Mouse (Mus musculus): ENCODE data around the gene Gpc5.

Gpc5 gene

DNA sequence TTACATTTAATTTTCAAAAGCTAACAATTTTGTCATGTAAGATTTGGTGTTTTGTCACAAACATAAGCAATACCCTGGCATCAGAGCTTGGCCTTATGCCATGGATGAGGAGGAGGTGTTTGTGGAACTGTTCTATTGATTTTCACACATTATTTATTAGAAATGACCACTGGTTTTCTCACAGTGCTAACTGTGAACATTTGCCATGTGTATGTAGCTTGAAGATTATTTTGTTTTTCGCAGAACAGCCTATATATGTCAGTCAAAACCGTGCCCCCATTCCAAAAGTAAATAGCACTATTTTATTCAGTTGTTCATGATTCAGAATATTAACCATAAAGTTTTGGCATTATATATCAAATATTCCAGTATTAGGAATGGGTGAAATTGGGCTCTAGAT lies 1216.5 kb downstream of the Gpc5 start:
- no peak for DNase-seq (ENCODE audit: low read depth, low spot score)

DNA sequence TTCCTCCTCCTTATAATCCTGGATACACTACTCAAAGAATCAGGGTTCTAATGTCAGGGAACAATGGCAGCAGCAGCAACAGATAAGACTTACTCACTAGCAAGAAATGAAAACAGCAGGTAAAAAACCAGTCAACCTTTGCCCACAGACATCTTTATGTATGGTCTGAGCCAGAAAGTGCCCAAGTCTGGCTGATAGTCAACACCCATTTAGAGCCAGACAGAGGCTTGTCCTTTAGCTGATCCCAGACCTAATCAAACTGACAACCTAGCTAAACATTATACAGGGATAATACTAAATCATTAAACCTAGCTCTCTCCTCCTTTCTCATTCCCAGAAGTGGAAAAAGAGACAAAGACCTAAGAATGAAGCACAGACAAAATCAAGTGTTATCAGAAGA lies 1225.5 kb downstream of the Gpc5 start:
- DNase-seq (ENCODE audit: low read depth, low spot score) = no peak

DNA sequence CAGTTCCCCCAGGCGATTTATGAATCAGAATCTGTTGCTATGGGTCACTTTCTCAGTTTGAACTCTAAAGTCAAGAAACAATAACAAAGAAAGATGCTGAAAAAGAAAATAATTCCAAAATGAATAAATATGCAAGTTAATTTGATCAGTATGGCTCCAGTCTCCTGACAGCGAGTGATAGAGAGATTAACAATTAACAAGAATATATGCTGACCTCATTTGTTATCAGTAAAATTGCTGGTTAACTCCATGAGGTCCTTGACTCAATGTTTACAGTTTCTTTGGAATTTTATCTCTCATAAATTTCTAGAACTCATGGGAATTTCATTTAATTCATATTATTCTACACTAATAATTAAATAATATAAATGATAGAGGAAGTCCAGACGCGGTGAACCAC lies 1244.2 kb downstream of the Gpc5 start:
- DNase-seq (ENCODE audit: low read depth, low spot score) = no peak

DNA sequence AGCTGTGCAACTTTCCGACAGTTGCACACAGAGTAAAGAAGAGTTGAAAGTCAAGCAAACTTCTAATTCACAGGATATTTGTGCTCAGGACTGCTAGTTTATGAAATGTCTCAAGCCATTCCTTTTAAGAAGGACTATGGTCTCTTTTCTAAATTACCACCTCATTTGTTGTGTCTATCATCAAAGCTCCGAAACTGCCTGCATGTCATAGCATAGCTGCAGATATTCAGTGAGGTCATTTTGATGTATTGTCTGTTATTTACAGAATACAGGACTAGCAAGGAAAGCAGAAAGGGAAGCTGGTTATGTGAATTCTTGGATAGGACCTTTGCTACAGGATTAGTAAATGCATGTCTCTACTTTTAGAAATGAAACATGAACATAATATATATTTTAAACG lies 1246.4 kb downstream of the Gpc5 start:
- DNase-seq (ENCODE audit: low read depth, low spot score) = no peak

DNA sequence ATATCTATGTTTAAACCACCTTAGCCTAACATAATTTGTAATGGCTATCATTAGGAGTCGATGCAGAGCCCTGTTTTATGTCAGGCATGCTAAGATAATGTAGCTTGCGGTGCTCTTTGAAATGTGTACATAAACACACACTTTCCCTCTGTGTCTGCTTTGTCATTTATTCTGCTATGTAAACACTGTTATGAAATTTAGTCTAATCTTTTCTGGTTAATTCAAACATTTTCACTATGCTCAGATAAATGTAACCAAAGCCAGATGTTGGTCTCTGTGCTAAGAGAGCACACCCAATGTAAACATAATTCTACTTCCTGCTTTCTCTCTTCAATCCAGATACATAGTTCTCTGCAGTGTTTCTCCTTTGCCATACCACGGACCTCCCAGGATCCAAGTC lies 1256.5 kb downstream of the Gpc5 start:
- no peak for DNase-seq (ENCODE audit: low read depth, low spot score)

DNA sequence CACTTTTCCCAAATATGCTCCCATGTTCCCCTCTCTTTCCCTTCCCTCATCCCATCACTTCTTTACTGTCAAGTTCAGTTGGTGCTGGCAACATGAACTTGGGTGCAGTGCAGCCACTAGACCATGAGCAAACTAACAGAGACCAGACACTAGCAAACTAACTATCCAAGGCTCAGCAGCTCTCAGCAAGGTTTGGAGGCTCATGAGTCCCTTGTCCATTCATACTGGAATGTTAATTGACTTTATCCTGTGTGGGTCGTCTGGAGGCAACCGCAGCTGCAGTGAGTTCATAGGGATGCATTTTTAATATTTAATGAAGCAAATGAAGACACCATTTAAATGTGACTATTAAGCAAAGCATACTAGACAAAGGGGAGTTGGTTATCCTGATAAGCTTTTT lies 1292.6 kb downstream of the Gpc5 start:
- DNase-seq (ENCODE audit: low read depth, low spot score) = no peak

DNA sequence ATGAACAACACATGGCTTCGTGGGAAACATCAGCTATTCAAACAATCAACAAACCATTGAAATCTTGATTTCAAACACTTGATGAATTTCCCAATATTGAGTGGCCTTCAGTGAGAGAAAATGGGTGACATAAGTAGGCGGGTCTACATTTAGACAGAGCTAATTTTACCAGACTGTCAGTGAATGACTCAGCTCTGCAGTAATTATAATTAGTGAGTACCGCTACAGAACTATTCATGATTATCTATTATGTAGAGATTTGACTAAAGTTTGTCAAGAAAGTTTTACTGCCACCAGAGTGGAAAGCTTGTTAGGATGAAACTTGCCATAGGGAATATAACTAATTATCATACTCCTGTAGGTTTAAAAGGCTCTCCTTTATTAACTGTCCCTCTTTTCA lies 1323.5 kb downstream of the Gpc5 start:
- no peak for DNase-seq (ENCODE audit: low read depth, low spot score)

DNA sequence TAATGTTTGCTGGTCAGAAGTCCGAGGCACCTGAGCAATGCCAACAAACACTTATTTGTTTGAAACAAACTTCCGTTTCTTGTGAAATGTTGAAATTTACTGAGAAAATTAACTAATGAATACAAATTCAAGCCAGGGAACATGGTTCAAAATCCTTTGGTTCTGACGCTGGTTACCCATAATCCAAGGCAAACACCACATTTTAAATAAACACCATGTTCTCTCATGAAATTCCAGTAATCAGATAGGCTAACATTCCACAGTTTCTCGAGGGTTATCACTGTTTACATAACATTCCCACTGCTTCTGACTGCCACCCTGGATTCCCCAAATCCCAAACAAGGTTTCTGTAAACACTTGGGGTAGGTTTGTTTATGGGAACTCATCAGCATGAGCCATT lies 1356.2 kb downstream of the Gpc5 start:
- DNase-seq (ENCODE audit: low read depth, low spot score) = no peak

DNA sequence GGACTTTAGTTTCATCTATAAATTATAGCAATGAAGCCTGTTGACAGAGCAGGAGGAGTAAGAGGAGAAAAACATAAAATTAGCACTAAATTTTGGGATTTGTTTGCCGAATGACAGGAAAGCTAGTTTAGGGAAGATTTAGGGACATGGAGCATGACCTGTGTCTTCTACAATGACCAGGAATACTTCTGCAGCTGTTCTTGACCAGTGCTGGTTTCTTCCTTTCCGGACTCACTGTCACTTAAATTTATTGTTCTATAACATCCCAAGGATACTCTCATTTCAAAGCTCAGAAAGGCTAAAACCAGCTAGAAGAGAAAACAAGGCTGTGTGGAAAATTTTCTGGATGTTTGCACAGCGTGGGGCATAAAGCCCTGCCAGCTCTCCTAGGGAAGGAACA lies 1361.3 kb downstream of the Gpc5 start:
- no peak for DNase-seq (ENCODE audit: low read depth, low spot score)

DNA sequence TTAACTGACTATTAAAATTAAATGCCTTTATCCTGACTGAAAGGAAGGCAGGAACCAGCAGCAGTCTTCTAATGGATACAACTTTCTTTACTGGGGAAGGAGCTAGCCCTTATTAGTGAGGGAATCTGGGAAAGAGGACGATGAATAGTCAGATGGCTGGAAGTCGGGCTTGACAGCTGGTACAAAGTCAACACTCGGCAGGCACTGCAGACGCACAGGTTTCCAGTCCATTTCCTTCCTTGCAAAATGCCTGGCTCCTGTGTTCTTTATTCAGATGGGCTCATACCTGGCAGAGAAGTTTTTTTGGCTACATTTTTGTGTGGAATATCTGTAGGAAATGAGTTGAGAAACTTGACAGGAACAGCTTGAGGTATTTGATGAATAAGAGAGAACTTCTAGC lies 1364.2 kb downstream of the Gpc5 start:
- no peak for DNase-seq (ENCODE audit: low read depth, low spot score)

DNA sequence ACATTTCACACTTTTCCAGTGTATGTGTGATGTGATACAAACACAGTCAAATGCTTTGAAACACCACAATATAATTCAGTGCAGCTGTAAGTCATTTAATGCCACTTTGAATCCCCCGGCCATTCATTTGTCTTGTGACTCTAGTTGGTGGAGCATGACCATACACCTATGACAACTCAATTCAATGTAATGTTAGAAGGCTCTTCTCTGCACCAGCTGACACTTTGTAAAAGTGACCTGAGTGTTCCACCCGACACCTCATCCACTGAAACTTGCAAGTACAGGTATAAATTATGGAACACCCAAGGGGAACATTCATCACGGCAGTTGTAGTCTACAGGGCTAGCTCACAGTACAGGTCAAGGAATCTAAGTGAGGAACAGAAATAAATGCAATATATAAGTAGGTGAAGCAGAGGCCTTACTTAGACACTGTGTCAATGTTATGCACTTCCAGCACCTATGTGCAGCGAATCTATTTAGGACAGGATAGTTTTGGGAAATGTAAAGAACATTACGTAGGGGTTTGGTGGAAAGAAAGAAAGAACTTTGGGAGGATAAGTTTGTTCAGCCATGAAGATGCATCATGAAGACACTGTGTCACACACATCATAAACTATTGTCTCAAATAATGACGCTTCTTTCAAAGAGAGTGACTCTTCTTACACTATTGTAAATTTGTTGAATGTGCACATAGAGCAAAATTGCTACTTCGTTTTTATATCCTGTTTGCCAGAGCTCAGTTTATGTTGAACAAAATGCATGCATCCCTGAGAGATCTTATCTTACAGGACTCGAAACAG lies 1381.6 kb downstream of the Gpc5 start:
- DNase-seq (ENCODE audit: low read depth, low spot score) = no peak

DNA sequence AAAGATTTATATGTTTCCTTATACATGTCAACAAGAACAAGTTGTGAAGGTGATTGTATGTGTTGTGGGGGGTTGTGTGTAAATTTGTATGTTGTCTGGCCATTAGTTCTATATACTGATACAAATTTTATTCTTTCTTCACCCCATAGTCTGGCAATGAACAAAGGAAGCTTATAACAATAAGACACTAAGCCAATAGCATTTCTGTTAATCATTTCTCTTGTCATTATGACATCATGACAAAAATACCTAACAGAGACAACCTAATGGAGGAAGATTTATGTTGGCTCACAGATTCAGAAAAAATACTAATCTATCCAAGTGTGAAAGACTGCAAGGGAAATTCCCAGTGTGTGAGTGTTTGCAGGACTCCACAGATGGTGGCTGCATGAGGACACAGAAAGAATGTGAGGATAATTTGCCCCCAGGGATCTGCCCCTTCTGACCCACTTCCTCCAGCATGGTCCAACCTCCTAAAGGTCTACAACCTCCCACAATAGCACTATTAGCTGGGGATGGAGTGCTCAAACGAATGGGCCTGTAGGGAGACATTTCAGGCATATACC lies 1402.4 kb downstream of the Gpc5 start:
- DNase-seq (ENCODE audit: low read depth, low spot score) = no peak

DNA sequence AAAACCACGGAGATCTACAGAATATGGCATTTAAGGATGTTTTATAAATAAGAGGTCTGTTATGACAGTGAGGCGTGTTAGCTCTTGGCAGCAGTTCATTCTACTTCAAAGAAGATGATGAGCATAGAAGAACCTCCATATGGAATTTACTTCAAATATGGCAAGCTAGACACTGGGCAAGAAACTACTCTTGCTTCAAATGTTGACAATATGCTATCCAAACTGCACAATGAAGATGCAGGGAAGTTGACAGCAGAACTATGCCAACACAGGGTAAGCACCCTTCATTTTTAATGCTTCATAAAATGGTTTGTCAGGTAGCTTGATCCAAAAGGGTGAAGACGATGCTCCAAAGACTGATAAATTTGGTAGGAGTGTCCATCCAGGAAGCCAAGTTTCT lies 1446.2 kb downstream of the Gpc5 start:
- no peak for DNase-seq (ENCODE audit: low read depth, low spot score)

DNA sequence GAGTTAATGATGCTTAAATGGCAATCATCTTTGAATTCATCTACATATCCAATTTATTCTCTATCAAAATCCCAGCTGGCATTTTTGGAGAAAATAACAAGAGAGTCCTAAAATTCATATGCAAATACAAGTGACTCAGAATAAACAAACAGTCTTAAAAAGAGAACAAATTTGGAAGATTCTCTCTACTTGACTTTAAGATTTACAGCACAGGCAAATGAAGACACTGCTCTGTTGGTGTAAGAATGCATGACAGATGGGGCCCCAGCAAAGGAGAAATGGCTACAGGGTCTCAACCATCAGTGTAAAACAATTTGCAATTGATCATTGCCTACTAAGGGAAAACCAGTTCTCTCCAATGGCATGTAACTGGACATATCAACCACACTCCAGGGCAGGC lies 1451.7 kb downstream of the Gpc5 start:
- no peak for DNase-seq (ENCODE audit: low read depth, low spot score)

DNA sequence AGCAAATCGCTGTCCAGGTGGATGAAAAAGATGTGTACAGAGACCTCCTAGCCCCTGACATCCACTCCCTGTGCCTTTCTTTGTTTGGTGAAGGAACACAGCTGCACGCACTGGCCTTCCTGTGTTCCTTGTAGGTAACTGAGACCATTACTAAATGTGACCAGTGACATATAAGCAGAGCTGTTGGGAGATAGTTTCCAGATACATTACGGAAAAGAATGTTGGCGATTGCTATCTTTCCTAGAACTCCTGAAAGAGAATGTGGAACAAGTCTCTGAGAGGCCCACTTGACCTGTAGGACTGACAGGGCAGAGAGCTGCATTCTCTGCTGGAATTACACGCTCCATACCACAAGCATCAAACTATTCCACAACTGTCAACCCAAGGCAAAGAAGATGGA lies 1459.4 kb downstream of the Gpc5 start:
- DNase-seq (ENCODE audit: low read depth, low spot score) = no peak

DNA sequence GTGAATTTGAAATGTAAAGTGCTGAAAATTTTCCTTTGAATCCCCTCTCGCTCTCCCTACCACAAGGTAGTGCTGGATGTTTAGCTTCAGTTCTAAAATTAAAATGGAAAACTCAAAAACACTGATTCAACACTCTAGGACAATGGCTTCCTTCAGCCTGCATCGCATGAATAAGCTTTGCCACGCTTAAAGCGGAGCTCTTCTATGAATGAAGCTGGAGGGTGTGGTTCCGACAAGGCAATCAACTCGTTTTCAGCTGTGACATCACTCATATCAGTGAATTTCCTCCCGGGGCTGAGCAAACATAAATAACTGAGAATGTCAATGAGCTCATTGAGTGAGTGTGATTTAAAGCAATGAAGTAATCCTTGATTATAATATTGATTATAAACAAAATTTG lies 1461.3 kb downstream of the Gpc5 start:
- no peak for DNase-seq (ENCODE audit: low read depth, low spot score)

DNA sequence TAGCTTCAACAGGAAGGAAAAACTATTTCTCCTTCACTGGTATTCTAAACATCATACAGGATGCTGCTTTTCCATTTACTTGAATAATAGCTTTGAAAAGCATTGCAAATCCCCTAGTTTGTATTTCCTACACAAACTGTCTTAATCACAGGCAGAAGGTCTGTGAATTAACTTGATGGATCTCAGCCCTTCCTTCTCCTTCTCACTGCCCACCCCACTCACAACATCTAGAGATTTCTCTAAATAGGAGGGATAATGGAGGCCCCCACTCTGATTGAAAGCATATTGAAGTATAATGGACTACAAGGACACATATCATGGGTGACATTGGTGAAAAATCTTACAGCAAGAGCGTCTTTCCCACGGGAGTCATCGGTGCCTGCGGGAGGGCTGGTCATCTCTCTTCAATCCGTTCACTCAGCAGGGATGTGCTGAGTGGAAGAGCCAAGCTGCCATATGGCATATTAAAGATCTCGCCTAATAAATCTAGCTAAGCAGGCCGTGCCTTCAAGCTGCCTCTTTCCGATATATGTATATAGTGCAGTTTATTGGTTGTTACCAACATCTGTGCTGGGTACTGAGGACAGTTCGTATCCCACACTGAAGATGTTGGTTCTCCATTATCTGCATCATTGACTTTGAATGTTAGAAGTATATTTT lies 1466.3 kb downstream of the Gpc5 start:
- DNase-seq (ENCODE audit: low read depth, low spot score) = no peak

DNA sequence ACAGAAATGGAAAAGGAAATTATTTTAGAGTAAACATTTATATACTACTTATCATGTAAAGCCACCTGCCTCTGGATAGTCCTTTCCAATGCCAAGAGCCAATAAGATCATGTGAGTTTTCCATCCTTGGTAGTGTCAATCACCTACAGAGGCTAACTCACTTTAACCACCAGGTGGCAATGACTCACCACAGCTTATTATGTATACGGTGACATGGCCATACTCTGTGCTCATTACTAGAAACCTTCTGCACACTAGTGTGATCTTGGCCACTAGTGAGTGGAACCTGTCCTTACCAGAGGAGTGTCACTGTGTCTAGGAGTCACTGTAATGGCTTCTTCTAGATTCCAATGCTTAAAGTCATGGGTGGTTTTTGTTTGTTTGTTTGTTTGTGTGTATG lies 1468.0 kb downstream of the Gpc5 start:
- DNase-seq (ENCODE audit: low read depth, low spot score) = no peak
